7 mouse cellular contexts compared by ENCODE assay signal in genomic region chr10:95501033-95501432, GRCm38 (mm10). TPM values are rescaled to one million over a fixed set of nuclear protein-coding genes. Genes with fewer than 3 reads are reported as not detected.
DNase-seq lines count a peak whose midpoint lies in the region; ATAC-seq lines count a peak whose summit lies in the region.

No protein-coding gene starts in this region.

- H3K9me3 ChIP-seq in lung, embryonic 16.5 days (ENCODE audit: control insufficient read depth, low read length), result no peaks in the 10 kb centered on the region
- no peaks in the 10 kb centered on the region for H3K9me3 ChIP-seq in embryonic facial prominence, embryonic 11.5 days (replicated peaks; ENCODE audit: control insufficient read depth, low read length)
- no peaks in the 10 kb centered on the region for H3K9me3 ChIP-seq in limb, embryonic 11.5 days (ENCODE audit: control insufficient read depth, low read length)
- no peaks in the 10 kb centered on the region for H3K9me3 ChIP-seq in stomach, embryonic 14.5 days (ENCODE audit: control insufficient read depth, low read depth, low read length)

- ATAC-seq in lung, embryonic 16.5 days (ENCODE audit: low read depth), result no peak
- ATAC-seq in embryonic facial prominence, embryonic 11.5 days (replicated peaks; ENCODE audit: insufficient number of reproducible peaks, low FRiP score, low TSS enrichment, low read depth), result no peak
- ATAC-seq in limb, embryonic 11.5 days (ENCODE audit: insufficient number of reproducible peaks, low FRiP score, low TSS enrichment, low read depth), result no peak
- ATAC-seq in stomach, embryonic 14.5 days (ENCODE audit: insufficient number of reproducible peaks, insufficient read depth, low FRiP score, low read depth), result no peak

- H3K4me1 ChIP-seq in lung, embryonic 16.5 days (replicated peaks; ENCODE audit: control insufficient read depth, insufficient read depth, low read length), result peaks cover 9% of the 10 kb centered on the region
- H3K4me1 ChIP-seq in embryonic facial prominence, embryonic 11.5 days (ENCODE audit: control insufficient read depth, insufficient read depth, low read length), result no peaks in the 10 kb centered on the region
- H3K4me1 ChIP-seq in limb, embryonic 11.5 days (ENCODE audit: control insufficient read depth, insufficient read depth, low read length), result no peaks in the 10 kb centered on the region
- H3K4me1 ChIP-seq in stomach, embryonic 14.5 days (ENCODE audit: control insufficient read depth, insufficient read depth, low read length), result no peaks in the 10 kb centered on the region

- DNase-seq in lung, postnatal 25 days (ENCODE audit: low spot score), result no peak
- DNase-seq in embryonic facial prominence, embryonic 11.5 days (ENCODE audit: low spot score), result peak; percentile 33
- no peak for DNase-seq in limb, embryonic 11.5 days (ENCODE audit: low spot score)
- no peak for DNase-seq in left cerebral cortex, adult 18-20 months (ENCODE audit: low spot score in 2 of 2)
- no peak for DNase-seq in cerebellum, postnatal 4 days (ENCODE audit: low spot score in 2 of 2)

- H3K27me3 ChIP-seq in lung, embryonic 16.5 days (ENCODE audit: control insufficient read depth, insufficient read depth, low read depth, low read length), result no peaks in the 10 kb centered on the region
- no peaks in the 10 kb centered on the region for H3K27me3 ChIP-seq in embryonic facial prominence, embryonic 11.5 days (ENCODE audit: control insufficient read depth, insufficient read depth, low read length)
- H3K27me3 ChIP-seq in limb, embryonic 11.5 days (ENCODE audit: control insufficient read depth, insufficient read depth, low read length), result no peaks in the 10 kb centered on the region
- no peaks in the 10 kb centered on the region for H3K27me3 ChIP-seq in stomach, embryonic 14.5 days (ENCODE audit: control insufficient read depth, insufficient read depth, low read length)

- H3K36me3 ChIP-seq in lung, embryonic 16.5 days (ENCODE audit: control insufficient read depth, insufficient read depth, low read length), result peaks cover 6% of the 10 kb centered on the region; the same call in 1 of the 2 replicates
- no peaks in the 10 kb centered on the region for H3K36me3 ChIP-seq in embryonic facial prominence, embryonic 11.5 days (replicated peaks; ENCODE audit: control insufficient read depth, insufficient read depth, low read depth, low read length)
- no peaks in the 10 kb centered on the region for H3K36me3 ChIP-seq in limb, embryonic 11.5 days (ENCODE audit: control insufficient read depth, insufficient read depth, low read length)
- H3K36me3 ChIP-seq in stomach, embryonic 14.5 days (ENCODE audit: control insufficient read depth, insufficient read depth, low read length), result no peaks in the 10 kb centered on the region

- peak overlapping the region; percentile 73 for H3K4me2 ChIP-seq in lung, embryonic 16.5 days (ENCODE audit: low read depth, low read length)
- peak overlapping the region; percentile 46 for H3K4me2 ChIP-seq in embryonic facial prominence, embryonic 11.5 days (ENCODE audit: low read depth, low read length)
- peak overlapping the region; percentile 49 for H3K4me2 ChIP-seq in limb, embryonic 11.5 days (ENCODE audit: low read depth, severe bottlenecking)
- peak overlapping the region; percentile 66 for H3K4me2 ChIP-seq in stomach, embryonic 14.5 days (replicated peaks; ENCODE audit: low read depth, low read length)

- peak overlapping the region; percentile 74; the same call in 1 of the 2 replicates for H3K27ac ChIP-seq in lung, embryonic 16.5 days (ENCODE audit: low read length)
- no peak overlapping the region for H3K27ac ChIP-seq in embryonic facial prominence, embryonic 11.5 days (replicated peaks; ENCODE audit: low read depth, low read length)
- peak overlapping the region; percentile 56; the same call in 1 of the 2 replicates for H3K27ac ChIP-seq in limb, embryonic 11.5 days (replicated peaks; ENCODE audit: low read depth, low read length)
- H3K27ac ChIP-seq in stomach, embryonic 14.5 days (ENCODE audit: low read length), result peak overlapping the region; percentile 79; the same call in 1 of the 2 replicates

- under 1% methylated on average over 7 of the region's 7 CpGs for WGBS in lung, embryonic 16.5 days
- whole genome bisulfite sequencing in embryonic facial prominence, embryonic 11.5 days, result 2% methylated on average over 7 of the region's 7 CpGs
- 2% methylated on average over 7 of the region's 7 CpGs for WGBS in limb, embryonic 11.5 days
- WGBS in stomach, embryonic 14.5 days, result 3% methylated on average over 7 of the region's 7 CpGs

- H3K9ac ChIP-seq in lung, embryonic 16.5 days (ENCODE audit: low read length), result peak overlapping the region; percentile 78
- peak overlapping the region; percentile 92 for H3K9ac ChIP-seq in embryonic facial prominence, embryonic 11.5 days (replicated peaks; ENCODE audit: low read length)
- peak overlapping the region; percentile 78 for H3K9ac ChIP-seq in limb, embryonic 11.5 days (ENCODE audit: low read length)
- peak overlapping the region; percentile 79 for H3K9ac ChIP-seq in stomach, embryonic 14.5 days (replicated peaks; ENCODE audit: low read depth, low read length)

- peak overlapping the region; percentile 63 for H3K4me3 ChIP-seq in lung, embryonic 16.5 days (ENCODE audit: low read length)
- peak overlapping the region; percentile 72 for H3K4me3 ChIP-seq in embryonic facial prominence, embryonic 11.5 days (ENCODE audit: low read depth, low read length)
- peak overlapping the region; percentile 77 for H3K4me3 ChIP-seq in limb, embryonic 11.5 days (ENCODE audit: low read depth, low read length)
- peak overlapping the region; percentile 79 for H3K4me3 ChIP-seq in stomach, embryonic 14.5 days (ENCODE audit: low read depth, low read length)

RNA-seq across cellular contexts. Expression of gene Mrpl42, which starts 0.7 kb away (rescaled TPM):
- 298 and 313 TPM in 2 replicates for polyA plus RNA-seq in lung, embryonic 16.5 days (2015; fragmentation: Nextera tagmentation; extraction: Ambion mirVana)
- 340 and 341 TPM in 2 replicates for polyA plus RNA-seq in embryonic facial prominence, embryonic 11.5 days (2014; fragmentation: Nextera tagmentation; extraction: Ambion mirVana)
- polyA plus RNA-seq in limb, embryonic 11.5 days (2014; fragmentation: Nextera tagmentation; extraction: Ambion mirVana), result 329 and 334 TPM in 2 replicates
- polyA plus RNA-seq in stomach, embryonic 14.5 days (2014; fragmentation: Nextera tagmentation; extraction: Ambion mirVana), result 338 and 366 TPM in 2 replicates
- 10 to 100 TPM; 75.6 to 79.6 TPM for total RNA-seq in left cerebral cortex, adult 18-20 months (2021)

RNA-seq across cellular contexts. Expression of gene Ube2n, which starts 13.9 kb away (rescaled TPM):
- 355 and 360 TPM in 2 replicates for polyA plus RNA-seq in lung, embryonic 16.5 days (2015; fragmentation: Nextera tagmentation; extraction: Ambion mirVana)
- 448 and 468 TPM in 2 replicates for polyA plus RNA-seq in embryonic facial prominence, embryonic 11.5 days (2014; fragmentation: Nextera tagmentation; extraction: Ambion mirVana)
- 424 and 436 TPM in 2 replicates for polyA plus RNA-seq in limb, embryonic 11.5 days (2014; fragmentation: Nextera tagmentation; extraction: Ambion mirVana)
- 315 and 333 TPM in 2 replicates for polyA plus RNA-seq in stomach, embryonic 14.5 days (2014; fragmentation: Nextera tagmentation; extraction: Ambion mirVana)
- total RNA-seq in left cerebral cortex, adult 18-20 months (2021), result 100 to 1,000 TPM; 199 to 202 TPM
